In the genomic region with DNA sequence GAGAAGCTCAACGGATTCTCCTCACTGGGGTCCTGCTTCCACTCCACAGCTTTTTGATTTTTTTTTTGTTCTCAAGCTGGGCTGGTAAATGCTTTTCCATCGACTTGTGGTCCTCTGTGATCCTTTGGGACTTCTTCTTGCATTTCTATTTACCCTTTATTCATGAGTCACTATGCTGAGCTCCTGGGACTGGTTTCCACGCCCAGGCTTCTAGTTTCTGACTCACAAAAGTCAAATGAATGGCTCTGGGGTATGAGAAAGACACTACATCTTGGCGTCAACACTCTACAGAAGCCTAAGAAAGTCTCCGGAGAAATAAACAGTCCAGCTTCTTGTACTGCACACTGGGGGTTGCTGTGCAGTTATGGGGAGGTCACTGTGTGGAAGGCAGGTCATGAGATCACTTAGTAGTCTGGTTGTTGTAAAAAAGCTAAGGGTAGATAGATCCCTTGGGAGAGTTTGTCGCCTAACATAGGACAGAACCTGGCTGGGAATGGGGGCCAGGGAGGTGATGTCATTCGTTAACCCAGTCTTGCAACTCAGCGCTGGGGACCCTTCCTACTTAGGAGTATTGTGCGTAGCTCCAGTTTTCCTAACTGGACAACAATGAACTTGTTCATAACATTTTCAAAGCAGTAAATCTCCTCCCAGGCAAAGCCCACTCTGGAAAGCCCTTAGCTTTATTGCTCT, we compare ENCODE assay signal across 14 mouse cellular contexts. TPM values are rescaled to one million over a fixed set of nuclear protein-coding genes. Genes with fewer than 3 reads are reported as not detected.
DNase-seq lines count a peak whose midpoint lies in the region; ATAC-seq and TF ChIP-seq lines count a peak whose summit lies in the region.
"Had no signal": no experiment of that assay in that cellular context is flagged by ENCODE, and none has a peak within 500 bp of the region (broad histone marks: within the 10 kb centered on the region; RNA-seq: fewer than 3 reads in every experiment).

No protein-coding gene starts in this region.

- no peak for TF ChIP-seq EP300 in heart, adult 2 months (IDR thresholded peaks at IDR 0.05; ENCODE audit: insufficient read depth, low read depth, low read length)

- H3K27me3 ChIP-seq in heart, adult 2 months (ENCODE audit: control insufficient read depth, insufficient read depth, low read length): no peaks in the 10 kb centered on the region
- no peaks in the 10 kb centered on the region; the same call in 1 of the 2 replicates for H3K27me3 ChIP-seq in intestine, embryonic 16.5 days (replicated peaks; ENCODE audit: control insufficient read depth, insufficient read depth, low read length)

- H3K4me1 ChIP-seq in heart, adult 2 months (ENCODE audit: control insufficient read depth, insufficient read depth, low read length): peaks cover 18% of the 10 kb centered on the region
- peaks cover 32% of the 10 kb centered on the region for H3K4me1 ChIP-seq in intestine, embryonic 16.5 days (ENCODE audit: control insufficient read depth, insufficient read depth, low read length)

- H3K9ac ChIP-seq in heart, adult 2 months (ENCODE audit: low read depth, low read length): no peak overlapping the region
- no peak overlapping the region for H3K9ac ChIP-seq in intestine, embryonic 16.5 days (ENCODE audit: low read depth, low read length)
- H3K9ac ChIP-seq: forebrain, embryonic 13.5 days had no signal

- H3K27ac ChIP-seq in heart, adult 2 months: peak overlapping the region; percentile 33
- 0 out of 2 replicates have a peak overlapping the region, but pooled peaks have one; percentile 17 for H3K27ac ChIP-seq in intestine, embryonic 16.5 days (ENCODE audit: low read length)
- H3K27ac ChIP-seq: forebrain, embryonic 13.5 days; kidney, postnatal 0 days had no signal

- peaks cover 3% of the 10 kb centered on the region; the same call in 1 of the 2 replicates for H3K79me2 ChIP-seq in heart, adult 2 months (replicated peaks; ENCODE audit: control insufficient read depth, insufficient read depth, low read length)

- no peaks in the 10 kb centered on the region for H3K9me3 ChIP-seq in intestine, embryonic 16.5 days (ENCODE audit: control insufficient read depth, low read length)
- H3K9me3 ChIP-seq: forebrain, embryonic 13.5 days had no signal

- 59% methylated on average over 9 of the region's 9 CpGs for WGBS in heart, adult 2 months
- 32% methylated on average over 9 of the region's 9 CpGs for WGBS in intestine, embryonic 16.5 days

- no peak overlapping the region for H3K4me2 ChIP-seq in intestine, embryonic 16.5 days (ENCODE audit: low read depth, low read length)
- H3K4me2 ChIP-seq: forebrain, embryonic 13.5 days had no signal

- no peak overlapping the region for H3K4me3 ChIP-seq in heart, adult 2 months
- no peak overlapping the region for H3K4me3 ChIP-seq in intestine, embryonic 16.5 days (ENCODE audit: low read length)
- H3K4me3 ChIP-seq: forebrain, embryonic 13.5 days had no signal

- no peak for TF ChIP-seq CTCF in heart, adult 2 months (IDR thresholded peaks at IDR 0.05)

- intact Hi-C loops in heart, adult 2 months (cut with DNase I): no loop called here
- intact Hi-C loops in left cerebral cortex, postnatal 36 days (cut with DNase I): no loop called here

- peaks cover 3% of the 10 kb centered on the region; the same call in 1 of the 2 replicates for H3K36me3 ChIP-seq in heart, adult 2 months (ENCODE audit: control insufficient read depth, insufficient read depth, low read length)
- H3K36me3 ChIP-seq in intestine, embryonic 16.5 days (ENCODE audit: control insufficient read depth, insufficient read depth, low read length): no peaks in the 10 kb centered on the region

- peak in 1 of 2 experiments; percentile 24 for DNase-seq in heart, adult 2 months
- DNase-seq in heart, adult 8-10 months (ENCODE audit: low spot score): no peak
- DNase-seq in 3T3-L1 (ENCODE audit: low read depth, low spot score) (peak; percentile 96), MN1 (ENCODE audit: low spot score) (peak; percentile 68)
- no peak for DNase-seq in left cerebral cortex, postnatal 36 days (ENCODE audit: low spot score in 2 of 2)
- DNase-seq in thymus, postnatal 10 days (ENCODE audit: low spot score in 2 of 2): no peak
- DNase-seq: cerebellum, adult 18-20 months had no signal

- TF ChIP-seq POLR2A in heart, adult 2 months (IDR thresholded peaks at IDR 0.05; ENCODE audit: insufficient read depth, low read depth, low read length): no peak

- ATAC-seq in intestine, embryonic 16.5 days: no peak
- ATAC-seq: activated CD4-positive, CD25-positive, alpha-beta regulatory T cell, adult 4 months; forebrain, embryonic 13.5 days; hindbrain, embryonic 16.5 days had no signal

RNA-seq across cellular contexts. Expression of gene Mmp28, which starts 4.8 kb away (rescaled TPM):
- total RNA-seq in heart, adult 2 months (2021): 1 to 10 TPM; 4.7 to 4.9 TPM
- 3.3 and 4.4 TPM in 2 replicates for polyA plus RNA-seq in heart, adult 2 months (2012; rRNA removed)
- 1 to 10 TPM; 2.4 to 5.4 (median 3.6) TPM for total RNA-seq in heart, adult 8-10 months (2022)
- 1.3 and 2.0 TPM in 2 replicates for polyA plus RNA-seq in intestine, embryonic 16.5 days (2015; fragmentation: Nextera tagmentation; extraction: Ambion mirVana)
- 1 to 10 TPM; 3.5 to 5.1 TPM for total RNA-seq in left cerebral cortex, postnatal 36 days (2021)
- polyA plus RNA-seq: activated CD4-positive, CD25-positive, alpha-beta regulatory T cell, adult 4 months had no signal

RNA-seq across cellular contexts. Expression of gene Taf15, which starts 14.8 kb away (rescaled TPM):
- 10 to 100 TPM; 34.2 to 39.6 TPM for total RNA-seq in heart, adult 2 months (2021)
- 9.1 and 15.2 TPM in 2 replicates for polyA plus RNA-seq in heart, adult 2 months (2012; rRNA removed)
- 10 to 100 TPM; 35.5 to 42.1 (median 38.4) TPM for total RNA-seq in heart, adult 8-10 months (2022)
- 8.3 and 10.0 TPM in 2 replicates for polyA plus RNA-seq in intestine, embryonic 16.5 days (2015; fragmentation: Nextera tagmentation; extraction: Ambion mirVana)
- 10 to 100 TPM; 44.2 to 72.7 TPM for total RNA-seq in left cerebral cortex, postnatal 36 days (2021)

RNA-seq across cellular contexts. Expression of gene 1700020L24Rik, which starts 20.6 kb away (rescaled TPM):
- total RNA-seq in heart, adult 2 months (2021): not detected
- 0.27 TPM in 1 of 2 replicates, not detected in the other for polyA plus RNA-seq in heart, adult 2 months (2012; rRNA removed)
- not detected for total RNA-seq in heart, adult 8-10 months (2022)
- 0.97 and 1.5 TPM in 2 replicates for polyA plus RNA-seq in intestine, embryonic 16.5 days (2015; fragmentation: Nextera tagmentation; extraction: Ambion mirVana)
- total RNA-seq in left cerebral cortex, postnatal 36 days (2021): under 1 TPM in 1 of 2 experiments, not detected in 1; 0.54 TPM
- total RNA-seq: midbrain, postnatal 0 days had no signal
- polyA plus RNA-seq: forebrain, embryonic 13.5 days had no signal

RNA-seq across cellular contexts. Expression of gene Gas2l2, which starts 28.8 kb away (rescaled TPM):
- total RNA-seq in heart, adult 2 months (2021): not detected
- polyA plus RNA-seq in heart, adult 2 months (2012; rRNA removed): 0.10 TPM in 1 of 2 replicates, not detected in the other
- total RNA-seq in heart, adult 8-10 months (2022): not detected
- 0.06 and 0.13 TPM in 2 replicates for polyA plus RNA-seq in intestine, embryonic 16.5 days (2015; fragmentation: Nextera tagmentation; extraction: Ambion mirVana)
- not detected for total RNA-seq in left cerebral cortex, postnatal 36 days (2021)
- polyA plus RNA-seq: activated CD4-positive, CD25-positive, alpha-beta regulatory T cell, adult 4 months; kidney, postnatal 0 days; liver, embryonic 16.5 days had no signal

RNA-seq across cellular contexts. Expression of gene Rasl10b, which starts 49.1 kb away (rescaled TPM):
- 10 to 100 TPM; 61.9 to 77.8 TPM for total RNA-seq in heart, adult 2 months (2021)
- 70.8 and 71.6 TPM in 2 replicates for polyA plus RNA-seq in heart, adult 2 months (2012; rRNA removed)
- 10 to 100 TPM; 67.6 to 90.2 (median 81.9) TPM for total RNA-seq in heart, adult 8-10 months (2022)
- 0.39 and 0.50 TPM in 2 replicates for polyA plus RNA-seq in intestine, embryonic 16.5 days (2015; fragmentation: Nextera tagmentation; extraction: Ambion mirVana)
- 100 to 1,000 TPM; 255 to 263 TPM for total RNA-seq in left cerebral cortex, postnatal 36 days (2021)
- polyA plus RNA-seq: activated CD4-positive, CD25-positive, alpha-beta regulatory T cell, adult 4 months had no signal

Comparison
In these comparisons a context has a peak if more than half of its experiments do, and no peak if none do; other contexts are left out.
1. DNase-seq: peak in 3T3-L1 (single experiment) and MN1 (single experiment); none in heart, adult 8-10 months (single experiment), left cerebral cortex, postnatal 36 days (0 of 2) and thymus, postnatal 10 days (0 of 2).